Mouse (Mus musculus) heart, postnatal 0 days (tissue): ENCODE results near the gene Pcnx2. TPM values are rescaled to one million over a fixed set of nuclear protein-coding genes. Genes with fewer than 3 reads are reported as not detected.

Experiments used
- ATAC-seq: fragments of 200-750 bp; cut with Nextera tagmentation; 2 replicates; pipeline ENCODE4 v1.8.0; 2017; ENCODE audit warnings: low read depth, moderate number of reproducible peaks, moderate library complexity; ENCODE audit not compliant: insufficient read depth
- DNase-seq: peaks from one replicate; pipeline ENCODE4 v3.0.0-alpha.2; 2016; ENCODE audit warnings: low spot score
- H3K27ac ChIP-seq: fragments of 300-500 bp; sonication (generic); 2 replicates; pipeline ENCODE4 v1.5.1; 2014; ENCODE audit warnings: low read depth, mild to moderate bottlenecking
- H3K27me3 ChIP-seq: fragments of 300-500 bp; sonication (generic); 2 replicates; pipeline ENCODE4 v1.6.1; 2014; ENCODE audit warnings: low read length, mixed read lengths; ENCODE audit not compliant: control insufficient read depth, insufficient read depth
- H3K36me3 ChIP-seq: fragments of 300-500 bp; sonication (generic); replicated peaks from 2 replicates; pipeline ENCODE4 v1.6.1; 2014; ENCODE audit warnings: low read length, mixed read lengths; ENCODE audit not compliant: control insufficient read depth, insufficient read depth
- H3K4me1 ChIP-seq: fragments of 300-500 bp; sonication (generic); 2 replicates; pipeline ENCODE4 v1.6.1; 2014; ENCODE audit warnings: antibody characterized with exemption; ENCODE audit not compliant: control insufficient read depth, insufficient read depth
- H3K4me2 ChIP-seq: fragments of 300-500 bp; sonication (generic); 2 replicates; pipeline ENCODE4 v1.6.1; 2014; ENCODE audit warnings: low read depth, mild to moderate bottlenecking, low read length, moderate library complexity
- H3K4me3 ChIP-seq: fragments of 300-500 bp; sonication (generic); 2 replicates; pipeline ENCODE4 v1.5.1; 2014; ENCODE audit warnings: low read depth, low read length
- H3K9ac ChIP-seq: fragments of 300-500 bp; sonication (generic); replicated peaks from 2 replicates; pipeline ENCODE4 v1.6.1; 2014; ENCODE audit warnings: low read depth, low read length, mixed read lengths
- H3K9me3 ChIP-seq: fragments of 300-500 bp; sonication (generic); replicated peaks from 2 replicates; pipeline ENCODE4 v1.6.1; 2016; ENCODE audit warnings: low read length; ENCODE audit not compliant: control insufficient read depth
- CTCF ChIP-seq: IDR thresholded peaks from 2 replicates; pipeline ENCODE4 v1.5.1; 2016; ENCODE audit warnings: antibody characterized with exemption, control low read depth, low read depth
- EP300 ChIP-seq: IDR thresholded peaks from 2 replicates; pipeline ENCODE4 v1.6.1; 2016; ENCODE audit warnings: antibody characterized with exemption, low read depth
- WGBS: fragments of 180-500 bp; shearing (Covaris S2); extraction: QIAGEN DNeasy Blood & Tissue Kit; methylation state at CpG from one replicate; pipeline ENCODE4 v1.1.7; 2014; 5-methylcytosine and 5-hydroxymethylcytosine counted together
- polyA plus RNA-seq: library from polyadenylated mRNA; unstranded; fragments of >200 nt; fragmentation: Nextera tagmentation; extraction: Ambion mirVana; gene quantifications from 2 replicates; pipeline ENCODE4 v1.2.1, GENCODE M21; 2015
- total RNA-seq: library from RNA; depleted of rRNA; stranded (reverse); fragments of >200 nt; gene quantifications from 2 replicates; pipeline ENCODE4 v1.2.3, GENCODE M21; 2014; ENCODE audit warnings: low replicate concordance

Gene Pcnx2
- total and polyA plus RNA-seq, 2 experiments from 2014 or later = 0.04 to 0.16 TPM

DNA sequence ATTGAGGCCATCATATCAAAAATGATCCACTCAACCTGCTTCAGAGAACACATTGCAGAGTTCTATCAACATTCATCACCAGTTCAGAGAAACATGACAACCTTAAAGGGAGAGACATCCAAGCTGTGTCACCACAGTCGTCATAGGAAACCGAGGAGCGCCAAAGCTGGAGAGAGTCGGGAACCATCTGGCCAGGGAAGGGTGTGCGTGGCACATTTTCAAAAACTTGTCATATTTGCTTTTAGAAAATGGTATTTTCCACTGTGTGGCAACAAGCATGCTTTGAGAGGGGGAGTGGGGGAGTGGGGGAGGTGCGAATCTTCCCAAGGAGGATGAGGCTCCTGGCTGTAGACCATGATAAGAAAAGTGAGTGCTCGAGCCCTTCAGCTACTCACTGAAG lies 78.3 kb downstream of the Pcnx2 start:
- TF ChIP-seq EP300 = no peak
- TF ChIP-seq CTCF = no peak
- no peak overlapping the region for H3K9ac ChIP-seq
- H3K4me2 ChIP-seq = no peak overlapping the region
- no peaks in the 10 kb centered on the region for H3K36me3 ChIP-seq
- DNase-seq = no peak
- H3K27me3 ChIP-seq = no peaks in the 10 kb centered on the region
- H3K4me1 ChIP-seq = peaks cover 5% of the 10 kb centered on the region; the same call in 1 of the 2 replicates
- no peak overlapping the region for H3K4me3 ChIP-seq
- no peak overlapping the region for H3K27ac ChIP-seq
- 56% methylated on average over 7 of the region's 7 CpGs for WGBS
- ATAC-seq = no peak
- no peaks in the 10 kb centered on the region for H3K9me3 ChIP-seq

DNA sequence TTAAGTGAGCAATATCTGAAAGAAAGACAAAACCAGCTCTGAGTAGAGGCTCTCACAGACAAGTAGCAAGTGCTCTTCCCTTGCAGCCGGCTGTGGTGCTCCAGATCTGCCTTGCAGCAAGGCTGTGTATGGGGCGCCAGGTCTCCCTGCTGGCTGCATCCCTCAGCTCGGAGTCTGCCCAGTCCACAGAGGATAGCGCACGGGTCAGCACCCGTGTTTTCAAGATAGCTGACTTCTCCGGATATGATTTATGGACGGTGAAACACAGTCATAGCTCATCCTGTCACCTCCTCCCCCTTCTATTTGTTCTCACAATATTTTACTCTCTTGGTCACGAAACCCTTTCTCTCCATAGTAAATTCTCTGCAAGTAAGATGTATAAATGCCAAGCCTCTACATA lies 79.3 kb downstream of the Pcnx2 start:
- H3K9ac ChIP-seq = no peak overlapping the region
- H3K9me3 ChIP-seq = 0 out of 2 replicates have a peak, but pooled peaks cover 4% of the 10 kb centered on the region
- DNase-seq (no peak), ATAC-seq (no peak)
- H3K4me3 ChIP-seq = no peak overlapping the region
- H3K4me2 ChIP-seq = no peak overlapping the region
- H3K27me3 ChIP-seq = no peaks in the 10 kb centered on the region
- no peak overlapping the region for H3K27ac ChIP-seq
- no peaks in the 10 kb centered on the region for H3K36me3 ChIP-seq
- TF ChIP-seq CTCF = no peak
- no peak for TF ChIP-seq EP300
- WGBS = 56% methylated on average over 9 of the region's 9 CpGs
- peaks cover 5% of the 10 kb centered on the region; the same call in 1 of the 2 replicates for H3K4me1 ChIP-seq

GRCm38 (mm10) chr8:125816742-125817141 lies 81.4 kb downstream of the Pcnx2 start:
- ATAC-seq = no peak
- Histone ChIP-seq H3K4me1 (no peaks in the 10 kb centered on the region), H3K9ac (no peak overlapping the region), H3K4me3 (no peak overlapping the region), H3K27me3 (no peaks in the 10 kb centered on the region), H3K27ac (no peak overlapping the region), H3K4me2 (no peak overlapping the region), H3K36me3 (no peaks in the 10 kb centered on the region), H3K9me3 (0 out of 2 replicates have a peak, but pooled peaks cover 4% of the 10 kb centered on the region)
- no peak for TF ChIP-seq EP300
- TF ChIP-seq CTCF = no peak
- 67% methylated on average over 5 of the region's 5 CpGs for WGBS
- DNase-seq = no peak

DNA sequence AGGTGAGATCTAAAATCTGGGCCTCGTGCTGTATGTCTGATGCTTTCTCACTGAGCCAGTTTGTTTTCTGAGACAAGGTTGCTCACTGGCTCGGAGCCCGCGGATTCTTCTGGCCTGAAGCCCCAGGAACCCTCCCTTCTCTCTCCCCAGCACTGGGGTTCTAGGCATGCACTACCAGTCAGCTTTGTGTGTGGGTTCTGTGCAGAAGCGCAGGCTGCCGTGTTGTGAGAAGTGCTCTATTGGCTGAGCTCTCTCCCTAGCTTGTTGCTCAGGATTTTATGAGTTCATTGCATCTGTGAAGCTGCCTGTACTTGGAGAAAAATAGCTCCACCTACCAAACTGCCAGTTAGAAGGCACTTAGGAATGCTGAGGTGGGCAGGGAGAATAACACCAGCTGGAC lies 89.3 kb downstream of the Pcnx2 start:
- Histone ChIP-seq H3K27ac (0 out of 2 replicates have a peak overlapping the region, but pooled peaks have one; percentile 11), H3K4me3 (no peak overlapping the region), H3K9ac (no peak overlapping the region), H3K4me1 (0 out of 2 replicates have a peak, but pooled peaks cover 3% of the 10 kb centered on the region), H3K27me3 (no peaks in the 10 kb centered on the region), H3K9me3 (no peaks in the 10 kb centered on the region), H3K36me3 (no peaks in the 10 kb centered on the region), H3K4me2 (no peak overlapping the region)
- TF ChIP-seq EP300 (no peak), CTCF (no peak)
- 68% methylated on average over 6 of the region's 6 CpGs for WGBS
- DNase-seq = no peak
- ATAC-seq = no peak

- H3K4me1 ChIP-seq = 0 out of 2 replicates have a peak, but pooled peaks cover 3% of the 10 kb centered on the region
- no peak overlapping the region for H3K27ac ChIP-seq
- no peak overlapping the region for H3K4me3 ChIP-seq
- H3K27me3 ChIP-seq = no peaks in the 10 kb centered on the region
- DNase-seq (no peak), ATAC-seq (no peak)
- H3K4me2 ChIP-seq = no peak overlapping the region
- WGBS = 63% methylated on average over 12 of the region's 12 CpGs
- H3K36me3 ChIP-seq = no peaks in the 10 kb centered on the region
- no peak overlapping the region for H3K9ac ChIP-seq
- H3K9me3 ChIP-seq = no peaks in the 10 kb centered on the region
- TF ChIP-seq EP300 (no peak), CTCF (no peak)
Measured at GRCm38 (mm10) chr8:125807905-125808310, 90.2 kb downstream of the Pcnx2 start.

- no peak overlapping the region for H3K4me2 ChIP-seq
- no peak for ATAC-seq
- H3K4me1 ChIP-seq = 0 out of 2 replicates have a peak, but pooled peaks cover 3% of the 10 kb centered on the region
- H3K9ac ChIP-seq = no peak overlapping the region
- H3K4me3 ChIP-seq = no peak overlapping the region
- H3K9me3 ChIP-seq = no peaks in the 10 kb centered on the region
- DNase-seq = no peak
- no peak overlapping the region for H3K27ac ChIP-seq
- 83% methylated on average over 12 of the region's 12 CpGs for WGBS
- H3K27me3 ChIP-seq = no peaks in the 10 kb centered on the region
- TF ChIP-seq EP300 (no peak), CTCF (no peak)
- H3K36me3 ChIP-seq = no peaks in the 10 kb centered on the region
Measured at GRCm38 (mm10) chr8:125806459-125806858, 91.7 kb downstream of the Pcnx2 start.
